Mouse (Mus musculus) v-Abl transformed pro-B cells (cell line): ENCODE data around the gene Use1.

Source experiments
- in situ Hi-C, 2 experiments: fragments of 400-800 bp; cut with MboI; formaldehyde crosslinking; loops; one replicate each; pipeline ENCODE4 v1.15.1; 2025; ENCODE audit not compliant: unreplicated experiment in 2 of 2

The Use1 gene

GRCm38 (mm10) chr8:71395629-71396028 lies 29.0 kb downstream of the Use1 start, which contains the start of gene Ushbp1:
Ushbp1 (minus strand) TSS chr8:71395802.
- in situ Hi-C loops, result loop anchor here in 1 of 2 experiments (25.0 kb wide), 1 partner anchor 683 kb away; the partner anchor contains the start of genes Gm3336, Iqcn and Pde4c

DNA sequence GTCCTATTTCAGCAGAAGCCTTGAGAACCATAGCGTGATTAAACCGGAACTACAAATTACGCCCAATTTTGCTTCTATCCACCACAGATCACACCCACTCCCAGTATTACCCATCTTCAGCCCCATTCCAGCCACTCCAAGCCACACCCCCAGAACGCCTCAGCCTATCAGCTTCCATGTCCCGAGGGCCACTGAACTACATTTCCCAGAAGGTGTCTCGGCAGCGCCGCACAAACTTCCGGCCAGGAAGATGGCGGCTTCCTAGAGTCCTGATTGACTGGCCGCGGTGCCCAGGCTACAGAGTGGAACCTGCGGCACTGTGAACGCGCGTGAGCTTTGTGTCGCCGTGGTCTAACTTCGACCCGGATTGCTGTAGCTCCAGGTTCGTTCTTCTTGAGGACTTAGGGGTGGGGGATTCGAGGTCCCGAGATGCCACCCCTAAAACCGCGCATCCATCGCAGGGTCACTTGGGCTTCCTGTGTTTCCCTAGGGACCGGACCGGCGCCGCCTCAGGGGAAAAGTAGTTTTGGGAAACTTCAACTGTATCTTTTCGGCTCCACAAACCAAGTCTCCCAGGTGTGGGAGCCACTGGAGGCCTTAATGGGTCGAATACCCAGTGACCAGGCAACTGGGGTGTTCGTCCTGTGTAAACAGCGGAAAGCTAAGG lies 30.1 kb downstream of the Use1 start, which contains the start of gene Babam1:
Gene Babam1 (plus strand): TSS at position 223 of the 667 bp plus-strand sequence.
- in situ Hi-C loops, result loop anchor here in 1 of 2 experiments (25.0 kb wide), 1 partner anchor 684 kb away; the partner anchor contains the start of genes Gm3336, Iqcn and Pde4c

DNA sequence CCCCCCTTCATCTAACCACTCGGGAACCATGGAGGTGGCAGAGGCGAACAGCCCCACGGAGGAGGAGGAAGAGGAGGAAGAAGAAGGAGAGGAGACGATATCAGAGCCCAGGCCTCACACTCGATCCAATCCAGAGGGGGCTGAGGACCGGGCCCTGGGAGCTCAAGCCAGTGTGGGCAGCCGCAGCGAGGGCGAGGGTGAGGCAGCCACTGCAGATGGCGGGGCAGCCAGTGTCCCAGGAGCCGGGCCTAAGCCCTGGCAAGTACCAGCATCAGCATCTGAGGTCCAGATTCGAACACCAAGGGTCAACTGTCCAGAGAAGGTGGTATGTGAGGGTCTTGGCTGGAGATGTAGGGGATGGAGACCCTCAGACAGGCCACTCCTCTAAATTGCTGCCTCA lies 31.1 kb downstream of the Use1 start:
- in situ Hi-C loops, result loop anchor here in 1 of 2 experiments (25.0 kb wide), 1 partner anchor 685 kb away; the partner anchor contains the start of genes Gm3336, Iqcn and Pde4c

DNA sequence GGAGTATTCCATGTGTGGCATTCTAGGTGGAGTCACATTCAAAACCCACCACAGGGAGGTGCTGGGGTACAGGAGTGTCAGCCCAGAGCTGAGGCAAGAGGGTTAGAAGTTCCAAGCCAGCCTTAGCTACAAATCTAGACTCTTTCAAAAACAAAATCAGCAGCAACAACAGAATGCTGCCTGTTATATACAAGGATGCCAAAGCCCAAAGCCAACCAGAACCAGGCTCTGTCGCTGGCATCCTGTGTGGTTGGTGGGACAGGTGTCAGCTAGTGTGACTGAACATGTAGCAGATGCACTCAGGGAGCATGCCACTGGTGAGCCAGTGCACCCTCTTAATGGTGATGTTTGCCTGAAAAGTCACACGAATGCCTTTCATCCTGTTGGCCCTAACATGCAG lies 34.2 kb downstream of the Use1 start:
- in situ Hi-C loops, result no loop called here

DNA sequence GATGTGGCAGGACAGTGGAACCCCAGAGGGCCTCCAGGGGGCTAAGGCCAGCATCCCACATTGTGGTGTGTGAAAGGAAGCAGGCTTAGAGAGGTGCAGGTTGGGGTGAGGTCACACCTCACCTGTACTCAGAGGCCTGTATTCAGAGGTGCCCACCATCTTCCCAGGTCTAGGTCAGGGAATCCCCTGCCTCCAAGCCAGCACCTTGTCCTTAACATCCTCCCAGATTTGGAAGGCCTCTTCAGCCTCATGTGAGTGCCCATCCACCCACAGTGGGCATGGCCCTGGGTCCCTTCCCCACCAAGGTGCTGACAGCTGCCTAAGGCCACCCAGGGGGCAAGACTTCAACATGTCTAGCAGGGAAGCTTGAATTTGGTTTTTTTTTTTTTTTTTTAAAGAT lies 34.8 kb downstream of the Use1 start:
- in situ Hi-C loops, result no loop called here

DNA sequence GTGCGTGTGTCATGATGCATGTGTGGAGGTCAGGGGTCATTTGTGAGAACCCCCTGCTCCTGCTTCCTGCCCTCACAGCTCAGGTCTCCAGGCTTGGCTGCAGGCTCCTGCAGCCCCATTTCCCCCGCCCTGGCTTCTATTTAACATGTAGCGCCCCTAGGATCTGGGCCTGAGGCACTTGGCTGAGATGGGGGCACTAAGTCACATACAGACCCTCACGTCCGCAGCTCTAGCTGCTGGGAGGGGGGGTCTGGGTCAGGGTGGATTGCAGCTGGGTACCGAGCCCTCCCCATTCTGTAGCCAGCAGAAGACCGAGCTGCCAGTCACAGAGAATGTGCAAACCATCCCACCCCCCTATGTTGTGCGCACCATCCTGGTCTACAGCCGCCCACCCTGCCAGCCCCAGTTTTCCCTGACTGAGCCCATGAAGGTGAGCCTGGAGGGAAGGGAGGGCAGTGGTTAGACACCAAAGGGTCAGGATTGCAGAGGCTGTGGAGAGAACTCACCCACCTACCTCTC lies 35.9 kb downstream of the Use1 start:
- in situ Hi-C loops, result no loop called here

DNA sequence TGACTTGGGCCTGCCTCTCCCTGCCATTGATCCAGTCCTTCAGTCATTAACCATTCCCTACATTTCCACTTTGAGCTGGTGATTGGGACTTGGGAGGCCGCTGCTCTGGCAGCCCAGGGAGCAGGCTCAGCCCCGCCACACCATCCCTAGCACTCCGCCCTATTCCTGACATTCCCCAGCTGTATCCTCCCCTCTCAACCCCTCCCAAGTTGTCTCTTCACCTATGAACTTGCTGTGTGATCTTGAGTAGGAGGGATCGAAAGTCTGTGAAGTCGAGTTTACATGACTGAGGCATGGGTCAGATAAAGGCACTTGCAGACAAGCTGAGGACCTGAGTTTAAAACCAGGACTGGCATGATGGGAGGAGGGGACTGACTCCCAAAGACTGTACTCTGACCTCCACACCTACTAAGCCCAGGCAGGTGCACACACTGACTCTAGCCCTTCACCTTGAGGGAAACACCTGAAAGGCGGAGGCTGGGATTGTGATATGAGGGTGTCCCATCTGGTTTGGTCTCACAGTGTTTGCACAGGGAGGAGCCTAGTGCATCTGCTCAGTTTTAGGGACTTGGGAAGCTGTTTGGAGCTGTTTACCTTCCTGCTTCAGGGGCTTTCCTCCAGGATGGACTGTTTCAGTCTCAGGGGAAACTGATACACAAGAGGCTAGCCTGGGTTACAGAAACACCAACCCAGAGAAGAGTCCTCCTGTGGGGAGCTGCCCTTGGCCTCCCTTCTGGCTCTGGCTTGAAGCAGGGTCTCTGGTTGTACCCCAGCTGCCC lies 36.6 kb downstream of the Use1 start:
- in situ Hi-C loops, result no loop called here

GRCm38 (mm10) chr8:71404011-71404410 lies 37.4 kb downstream of the Use1 start:
- in situ Hi-C loops, result no loop called here

DNA sequence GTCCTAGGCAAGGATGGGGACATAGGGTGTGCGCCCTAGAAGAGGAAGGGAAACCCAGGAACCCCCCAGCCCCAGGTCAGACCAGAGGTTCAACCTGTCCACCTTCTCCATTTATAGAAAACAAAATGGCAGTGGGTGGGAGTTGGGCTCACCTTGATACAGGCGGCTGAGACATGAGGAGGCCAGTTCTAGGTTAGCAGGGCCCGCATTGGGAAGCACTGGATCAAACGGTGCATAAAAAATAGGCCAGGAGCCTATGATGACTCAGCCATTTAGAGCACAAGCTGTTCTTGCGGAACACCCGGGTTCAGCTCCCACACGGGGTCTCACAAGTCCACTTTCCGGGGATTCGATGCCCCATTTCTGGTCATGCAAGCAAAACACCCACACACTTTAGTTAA lies 38.3 kb downstream of the Use1 start:
- in situ Hi-C loops, result loop anchor here (5.0 kb wide), 2 partner anchors 33 to 508 kb away; partner anchors contain the start of genes Ocel1 (in 2 of the 2) and Rpl18a (in 2 of the 2)

DNA sequence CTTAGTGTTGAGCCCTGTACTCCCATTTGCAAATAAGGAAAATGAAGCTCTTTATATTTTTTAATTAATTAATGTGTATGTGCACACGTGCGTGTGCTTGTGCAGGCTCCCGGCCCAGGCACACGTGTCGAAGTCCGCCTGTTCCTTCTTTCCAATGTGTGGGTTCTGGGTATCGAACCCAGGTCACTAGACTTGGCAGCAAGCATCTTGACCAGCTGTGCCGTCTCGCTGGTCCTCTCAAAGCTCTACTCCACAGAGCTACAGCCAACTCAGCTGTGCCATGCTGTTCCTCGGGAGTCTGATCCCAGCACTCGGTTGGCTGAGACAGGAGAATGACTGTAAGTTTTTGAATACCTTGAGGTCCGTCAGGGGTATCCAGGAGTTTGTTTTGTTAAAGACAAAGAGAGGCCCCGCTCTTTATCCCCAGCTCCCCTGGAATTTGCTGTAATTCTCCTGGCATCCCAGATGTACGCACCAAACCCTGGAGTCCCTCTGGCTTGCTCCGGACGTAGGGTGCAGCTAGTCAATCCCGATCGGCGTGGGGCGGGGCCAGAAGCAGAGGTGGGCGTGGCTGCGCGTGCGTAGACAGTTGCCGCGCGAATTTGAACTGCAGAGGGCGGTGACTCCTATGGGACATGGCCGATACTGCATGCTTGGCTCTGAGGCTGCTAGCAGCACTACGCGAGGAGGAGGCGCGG lies 38.9 kb downstream of the Use1 start, which contains the start of gene Ankle1:
Gene Ankle1 (plus strand): TSS at position 610 of the 698 bp plus-strand sequence.
- in situ Hi-C loops, result loop anchor here (5.0 kb wide), 2 partner anchors 33 to 508 kb away; partner anchors contain the start of genes Ocel1 (in 2 of the 2) and Rpl18a (in 2 of the 2)

DNA sequence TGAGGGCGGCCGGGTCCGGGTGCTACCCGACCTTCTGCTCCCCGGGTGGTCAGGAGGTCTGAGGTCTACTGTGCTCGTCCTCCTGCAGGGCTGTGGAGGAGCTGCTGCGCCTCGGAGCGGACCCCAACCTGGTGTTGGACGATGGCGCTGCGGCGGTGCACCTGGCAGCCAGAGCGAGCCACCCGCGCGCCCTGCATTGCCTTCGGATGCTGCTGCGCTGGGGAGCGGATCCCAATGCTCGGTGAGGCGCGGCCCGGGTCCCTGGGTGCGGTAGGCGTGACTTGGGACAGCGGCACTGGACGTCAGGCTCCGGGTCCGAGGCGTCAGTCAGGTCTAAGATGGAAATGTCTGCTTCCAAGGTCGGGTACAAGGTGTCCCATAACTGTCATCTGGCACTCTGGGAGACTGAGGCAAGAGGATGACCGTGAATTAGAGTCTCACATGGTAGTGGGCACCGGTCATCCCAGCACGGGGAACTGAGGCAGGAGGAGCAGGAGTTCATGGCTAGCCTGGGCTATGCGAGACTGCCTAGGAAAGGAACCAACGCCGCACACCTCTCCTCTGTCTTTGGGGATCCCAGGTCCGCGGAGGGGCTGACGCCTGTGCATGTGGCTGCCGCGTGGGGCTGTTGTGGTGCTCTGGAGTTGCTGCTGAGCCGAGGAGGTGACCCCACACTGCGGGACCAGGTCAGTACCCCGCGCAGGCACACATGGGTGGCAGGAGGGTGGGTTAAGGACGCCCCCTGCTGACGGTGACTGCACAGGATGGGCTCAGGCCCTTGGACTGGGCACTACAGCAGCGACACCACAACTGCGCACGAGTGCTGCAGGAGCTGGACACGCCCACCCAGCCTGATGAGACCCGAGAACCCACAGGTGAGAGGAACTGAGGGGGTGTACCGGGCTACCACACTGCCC lies 39.7 kb downstream of the Use1 start:
- in situ Hi-C loops, result loop anchor here (5.0 kb wide), 2 partner anchors 34 to 509 kb away; partner anchors contain the start of genes Ocel1 (in 2 of the 2) and Rpl18a (in 2 of the 2)

- in situ Hi-C loops, result loop anchor here (5.0 kb wide), 2 partner anchors 35 to 510 kb away; partner anchors contain the start of genes Ocel1 (in 2 of the 2) and Rpl18a (in 2 of the 2)
These were observed 40.8 kb downstream of the Use1 start for GRCm38 (mm10) chr8:71407441-71407840.

DNA sequence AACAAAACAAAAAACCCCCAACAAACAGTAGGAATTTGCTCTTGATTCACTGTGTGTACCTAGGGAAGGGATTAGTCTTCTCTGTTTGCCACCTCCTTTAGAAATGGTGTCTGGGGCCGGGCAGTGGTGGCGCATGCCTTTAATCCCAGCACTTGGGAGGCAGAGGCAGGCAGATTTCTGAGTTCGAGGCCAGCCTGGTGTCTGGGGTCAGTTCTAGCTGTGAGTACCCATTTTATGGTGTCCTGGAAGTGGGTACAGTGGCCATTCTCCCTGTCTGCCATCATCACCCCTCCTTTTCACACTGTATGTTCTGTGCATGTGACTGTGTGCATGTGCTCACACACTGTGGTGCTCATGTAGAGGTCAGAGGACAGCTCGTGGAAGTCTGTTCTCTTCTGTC lies 41.6 kb downstream of the Use1 start:
- in situ Hi-C loops, result loop anchor here (5.0 kb wide), 2 partner anchors 36 to 511 kb away; partner anchors contain the start of genes Ocel1 (in 2 of the 2) and Rpl18a (in 2 of the 2)

DNA sequence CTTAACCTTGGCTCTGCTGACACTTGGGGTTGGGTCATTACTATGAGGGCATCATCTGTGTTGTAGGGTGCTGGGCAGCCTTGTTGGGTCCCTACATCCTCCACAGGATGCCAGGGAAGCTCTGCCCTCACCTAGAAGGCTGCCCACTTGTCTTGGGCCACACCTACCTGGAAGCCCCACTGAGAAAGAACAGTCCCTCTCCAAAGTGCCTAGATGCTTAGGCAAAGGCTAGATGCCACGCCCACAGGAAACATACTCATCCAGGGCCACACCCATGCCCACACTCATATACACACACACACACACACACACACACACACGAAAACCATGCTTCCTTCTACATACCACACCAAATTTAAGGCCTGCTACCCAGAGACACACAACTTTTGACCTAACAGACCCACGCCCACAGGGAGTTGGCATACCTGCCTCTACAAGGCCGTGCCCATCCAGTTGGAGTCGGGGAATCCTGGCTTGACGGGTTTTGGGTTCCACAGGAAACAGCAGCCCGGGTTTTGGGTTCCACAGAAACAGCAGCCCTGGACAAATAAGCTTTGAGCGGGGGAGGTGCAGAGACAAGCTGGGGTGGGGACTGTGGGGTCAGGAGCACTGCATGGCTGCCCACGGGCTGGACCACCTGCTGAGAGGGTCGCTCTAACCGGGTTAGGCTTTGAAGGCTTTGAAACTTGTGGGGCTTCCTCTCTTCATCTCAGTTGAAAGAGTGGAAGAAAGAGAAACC lies 45.1 kb downstream of the Use1 start:
- in situ Hi-C loops, result no loop called here
